Mouse (Mus musculus): ENCODE results near the gene Ndufv3.
"Not testable (repeated sequence)": the region's sequence is repeated elsewhere in the genome, so short reads cannot be mapped to it uniquely, and the experiment has no call there.

Ndufv3 gene

DNA sequence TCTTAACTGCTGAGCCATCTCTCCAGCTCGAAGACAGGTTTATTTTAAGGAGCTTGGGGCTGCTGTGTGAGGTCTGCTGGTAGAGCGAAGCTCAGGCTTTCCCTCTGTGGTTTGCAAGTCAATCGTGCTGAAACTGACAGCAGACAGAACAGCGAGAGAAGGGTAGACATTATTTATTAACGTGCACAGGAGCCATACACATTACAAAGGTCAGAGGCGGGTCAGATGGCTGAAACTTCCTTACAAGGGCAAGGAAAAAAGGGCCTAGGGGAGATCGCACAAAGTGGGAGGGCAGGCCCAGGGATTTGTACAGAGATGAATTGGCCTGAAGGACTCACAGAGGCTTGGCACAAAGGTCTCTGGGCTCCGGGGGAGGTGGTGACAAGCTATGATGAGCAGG lies 29.5 kb downstream of the Ndufv3 start:
- intact Hi-C loops (cut with DNase I), result no loop called here

DNA sequence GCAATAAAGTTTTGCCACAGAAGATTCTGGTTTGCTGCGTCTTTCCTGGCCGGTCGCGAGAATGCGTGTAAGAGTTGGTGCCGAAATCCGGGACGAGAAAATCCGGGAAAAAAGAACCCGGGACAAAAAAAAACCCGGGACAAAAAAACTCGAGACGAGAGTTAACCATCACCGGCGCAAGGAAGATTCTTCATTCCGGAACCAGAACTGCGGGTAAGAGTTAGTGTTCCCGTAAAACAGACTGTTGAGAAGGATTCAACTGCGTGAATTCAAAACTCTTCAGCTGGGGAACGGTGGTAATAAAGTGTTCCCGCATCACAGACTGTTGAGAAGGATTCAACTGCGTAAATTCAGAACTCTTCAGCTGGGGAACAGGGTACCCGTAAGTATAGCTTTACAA lies 32.7 kb downstream of the Ndufv3 start:
- intact Hi-C loops (cut with DNase I), result not testable (repeated sequence)

DNA sequence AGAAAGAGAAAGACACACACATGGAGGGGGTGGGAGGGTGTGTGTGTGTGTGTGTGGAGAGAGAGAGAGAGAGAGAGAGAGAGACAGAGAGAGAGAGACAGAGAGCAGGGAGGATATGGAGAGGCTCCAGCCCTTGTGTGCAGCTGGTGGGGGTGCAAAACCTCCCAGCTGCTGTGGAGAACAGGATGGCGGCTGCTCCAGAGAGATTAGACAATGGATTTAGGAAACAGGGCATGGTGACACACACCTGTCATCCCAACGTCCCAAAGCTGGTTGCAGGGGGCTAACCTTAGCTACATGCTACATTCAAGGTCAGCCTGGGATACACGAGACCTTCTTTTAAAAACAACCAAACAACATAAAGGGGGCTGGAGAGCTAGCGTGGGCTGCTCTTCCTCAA lies 36.3 kb downstream of the Ndufv3 start:
- intact Hi-C loops (cut with DNase I), result no loop called here

DNA sequence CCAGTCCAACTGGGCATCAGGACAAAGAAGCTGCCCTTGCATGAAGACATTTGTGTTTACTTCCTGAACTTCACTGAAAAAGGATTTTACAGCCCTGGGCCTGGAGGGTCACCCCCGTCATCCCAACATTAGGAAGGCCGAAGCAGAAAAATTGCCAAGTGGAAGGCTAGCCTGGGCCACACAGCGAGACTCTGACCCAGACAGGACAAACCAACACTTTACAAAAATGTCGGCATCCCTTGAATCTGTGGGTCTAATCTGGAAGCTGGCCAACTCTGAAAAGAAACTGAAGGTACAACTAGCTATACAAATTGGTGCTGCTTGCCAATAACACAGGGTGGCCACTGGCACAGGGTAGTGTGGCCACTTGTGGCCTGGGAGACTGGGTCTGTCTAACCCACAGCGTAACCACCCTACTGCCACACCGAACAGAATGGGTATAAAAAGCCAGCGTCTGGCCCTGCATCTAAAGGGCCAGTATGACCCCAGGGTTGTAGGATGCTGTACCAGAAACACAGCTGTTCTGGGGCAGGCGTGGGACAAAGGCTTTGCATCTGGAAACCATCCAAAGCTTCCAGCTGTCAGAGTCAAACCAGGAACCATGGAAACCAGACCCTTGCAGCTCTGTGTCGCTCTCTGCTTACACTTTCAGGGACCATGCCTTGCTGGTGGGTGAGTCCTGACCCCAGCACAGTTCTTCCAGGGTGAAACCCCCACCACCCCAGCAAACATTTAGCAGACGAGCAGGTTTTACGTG lies 37.4 kb downstream of the Ndufv3 start:
- intact Hi-C loops (cut with DNase I), result no loop called here

DNA sequence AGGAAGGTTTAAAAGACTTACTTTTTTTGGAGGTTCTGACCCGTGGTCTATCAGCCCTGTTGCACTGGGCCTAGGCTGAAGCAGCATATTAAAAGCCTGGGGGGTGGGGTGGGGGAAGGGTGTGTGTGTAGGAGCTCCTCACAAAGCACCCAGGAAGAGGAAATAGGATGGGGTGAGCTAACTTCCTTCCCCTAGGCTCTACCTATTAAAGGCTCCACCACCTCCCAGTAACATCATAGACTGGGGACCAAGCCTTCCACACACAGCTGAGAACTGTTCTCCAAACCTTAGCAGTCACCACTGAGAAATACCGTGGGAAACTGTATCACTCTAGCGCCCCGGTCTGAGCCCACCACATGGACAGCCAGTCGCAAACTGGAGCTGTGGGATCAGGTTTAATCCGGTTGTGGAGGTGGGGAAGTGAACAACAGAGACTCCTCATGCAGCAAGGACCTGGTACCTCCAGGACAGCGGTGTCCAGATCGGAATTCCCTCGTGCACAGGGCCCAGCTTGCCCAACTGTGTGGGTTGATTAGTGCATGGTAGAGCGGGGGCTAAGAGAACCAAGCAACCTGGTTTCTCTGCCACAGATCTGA lies 38.1 kb downstream of the Ndufv3 start:
- intact Hi-C loops (cut with DNase I), result no loop called here

DNA sequence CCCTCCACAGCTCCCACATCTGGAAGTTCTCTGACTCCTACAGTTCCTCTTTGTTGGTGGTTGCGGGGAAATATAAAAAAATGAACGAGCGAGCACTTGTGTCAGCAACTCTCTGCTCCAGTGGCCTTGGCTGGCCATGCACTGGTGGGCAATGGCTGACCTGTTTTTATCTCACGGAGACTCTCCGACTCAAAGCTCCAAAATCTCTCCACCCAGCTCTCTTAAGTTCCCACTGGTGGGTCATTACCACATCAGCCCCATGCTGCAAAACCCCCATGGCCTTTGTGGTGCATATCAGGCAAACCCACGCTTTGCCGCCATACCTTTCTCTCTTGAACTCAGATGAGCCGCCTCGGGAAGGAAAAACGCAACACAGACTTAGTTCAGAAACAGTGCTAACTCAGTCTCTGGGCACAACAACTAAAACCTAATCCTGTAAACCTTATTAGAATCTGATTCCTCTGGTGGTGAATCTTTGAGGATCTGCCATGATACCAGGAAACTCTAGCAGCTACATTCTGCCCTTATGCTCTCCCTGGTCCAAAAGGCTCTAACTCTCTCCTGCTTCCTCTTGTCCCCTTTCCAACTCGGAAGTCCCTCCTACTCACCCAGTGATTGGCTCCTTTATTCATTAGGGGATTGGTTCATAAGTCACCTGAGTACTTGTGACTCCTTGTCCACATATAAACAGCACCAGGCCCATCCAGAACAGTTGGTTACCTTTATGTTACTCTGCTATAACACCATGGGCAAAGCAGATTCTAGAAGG lies 39.3 kb downstream of the Ndufv3 start:
- intact Hi-C loops (cut with DNase I), result no loop called here

DNA sequence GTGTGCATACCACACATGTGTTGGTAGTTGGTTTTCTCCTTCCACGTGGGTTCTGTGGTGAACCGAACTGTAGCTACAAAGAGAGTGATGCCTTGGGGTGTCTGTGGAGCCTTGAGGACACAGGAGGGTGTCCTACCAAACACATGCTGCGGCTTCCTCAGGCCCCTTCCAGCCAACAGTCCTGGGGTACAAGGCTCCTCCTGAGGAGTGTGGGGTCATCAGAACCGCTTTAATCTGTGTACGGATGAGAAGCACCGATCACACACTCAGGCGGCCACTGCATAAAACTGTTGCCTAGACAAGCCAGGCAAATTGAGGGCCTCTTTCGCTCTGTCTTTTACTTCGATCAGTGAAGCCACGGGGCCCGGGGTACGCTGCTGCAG lies 43.7 kb downstream of the Ndufv3 start:
- intact Hi-C loops (cut with DNase I), result no loop called here

DNA sequence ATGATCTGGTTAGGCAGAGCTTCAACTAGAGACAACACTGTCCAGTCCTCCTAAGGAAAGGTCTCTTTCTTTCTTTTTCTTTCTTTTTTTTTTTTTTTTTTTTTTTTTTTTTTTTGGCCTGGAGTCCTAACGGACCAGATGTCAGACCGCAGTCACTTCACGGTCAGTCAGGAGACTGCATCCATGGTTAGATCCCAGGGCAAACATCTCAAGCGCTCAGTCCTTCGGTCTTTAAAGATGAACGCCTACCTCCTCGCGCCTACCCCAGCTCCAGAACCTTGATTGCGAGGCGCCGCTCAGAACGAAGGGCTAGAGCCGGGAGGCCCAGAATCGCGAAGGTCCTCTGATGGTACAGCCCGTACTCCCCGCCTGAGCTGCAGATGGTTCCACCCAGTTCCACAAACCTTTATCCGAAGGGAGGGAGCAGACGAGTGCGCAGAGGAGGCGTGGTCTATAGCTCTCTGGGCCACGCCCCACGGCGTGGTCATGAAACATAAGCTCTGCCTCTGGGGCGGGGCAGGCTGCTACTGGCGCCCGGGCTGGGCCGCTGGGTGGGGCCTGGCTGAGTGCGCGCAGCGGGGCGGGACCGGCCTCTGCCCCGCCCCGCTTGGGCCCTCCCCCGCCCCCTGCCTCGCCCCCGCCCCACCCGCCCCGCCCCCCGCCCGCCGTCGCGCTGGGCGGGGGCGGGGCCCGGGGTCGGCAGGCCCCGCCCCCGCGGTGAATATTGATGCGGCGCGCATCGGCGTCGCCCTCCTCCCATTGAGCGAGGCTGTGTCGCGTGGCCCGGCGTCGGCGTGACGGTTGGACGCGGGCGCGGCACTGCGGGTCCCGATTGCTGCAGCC lies 44.3 kb downstream of the Ndufv3 start, which contains the start of gene Pknox1:
Gene Pknox1, plus strand, starts transcription at position 720 of the 843 bp plus-strand sequence.
- intact Hi-C loops (cut with DNase I), result no loop called here

DNA sequence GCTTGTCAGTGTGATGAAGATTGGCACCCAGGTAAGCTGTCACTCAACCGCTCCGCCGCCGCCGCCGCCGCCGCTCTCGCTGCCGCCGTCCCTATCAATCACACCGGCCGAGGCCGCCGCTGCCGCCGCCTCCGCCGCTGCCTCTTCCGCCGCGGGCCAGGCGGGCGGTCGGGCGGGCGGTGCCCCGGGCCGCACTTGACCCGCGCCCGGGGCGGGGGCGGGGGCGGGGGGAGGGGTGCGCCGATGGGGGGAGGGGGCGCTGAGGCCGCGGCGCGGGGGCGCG lies 44.9 kb downstream of the Ndufv3 start:
- intact Hi-C loops (cut with DNase I), result loop anchor here (5.0 kb wide), 1 partner anchor 47 kb away; the partner anchor contains the start of gene Wdr4

DNA sequence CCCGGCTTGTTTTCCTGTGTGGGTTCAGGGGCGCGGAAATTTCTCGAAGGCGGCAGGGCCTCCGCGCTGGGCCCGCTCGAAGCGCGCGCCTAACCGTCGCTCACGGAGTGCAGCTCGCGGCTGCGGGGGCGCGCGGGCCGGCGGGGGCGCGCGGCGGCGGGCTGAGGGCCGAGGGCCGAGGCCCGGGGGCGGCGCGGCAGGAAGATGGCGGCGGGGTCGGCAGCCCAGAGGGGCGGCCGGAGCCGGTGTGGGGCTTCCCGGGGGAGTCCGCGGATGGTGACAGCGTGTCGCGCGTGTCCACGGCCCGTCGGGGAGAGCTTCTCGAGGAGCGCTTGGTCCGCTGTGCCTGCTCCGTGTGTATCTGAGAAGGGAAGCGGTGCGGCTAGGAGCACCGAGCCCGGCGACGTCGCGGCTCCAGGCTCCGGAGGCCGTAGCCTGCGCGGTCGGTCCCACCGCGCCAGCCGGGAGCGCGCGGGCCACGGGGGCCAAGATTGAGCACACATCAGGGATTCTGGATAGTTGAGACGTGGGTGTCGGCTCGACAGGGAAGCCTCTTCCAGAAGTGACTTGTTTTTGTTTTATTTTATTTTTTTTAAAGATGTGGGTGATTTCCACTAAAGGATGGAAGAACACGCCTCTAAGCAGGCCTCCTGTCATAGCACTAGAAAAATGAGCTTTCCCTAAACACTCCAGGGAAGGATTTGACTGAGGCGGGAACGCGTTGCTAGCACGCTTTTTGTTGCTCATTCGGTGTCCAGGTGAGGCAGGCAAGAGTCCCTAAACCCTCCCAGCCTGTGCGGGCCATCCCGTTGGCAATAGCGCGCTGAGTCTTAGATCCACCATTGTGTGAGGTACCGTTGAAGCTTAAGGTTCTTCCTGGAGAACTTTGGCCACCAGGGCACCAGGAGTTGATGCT lies 45.5 kb downstream of the Ndufv3 start:
- intact Hi-C loops (cut with DNase I), result loop anchor here (5.0 kb wide), 1 partner anchor 48 kb away; the partner anchor contains the start of gene Wdr4

DNA sequence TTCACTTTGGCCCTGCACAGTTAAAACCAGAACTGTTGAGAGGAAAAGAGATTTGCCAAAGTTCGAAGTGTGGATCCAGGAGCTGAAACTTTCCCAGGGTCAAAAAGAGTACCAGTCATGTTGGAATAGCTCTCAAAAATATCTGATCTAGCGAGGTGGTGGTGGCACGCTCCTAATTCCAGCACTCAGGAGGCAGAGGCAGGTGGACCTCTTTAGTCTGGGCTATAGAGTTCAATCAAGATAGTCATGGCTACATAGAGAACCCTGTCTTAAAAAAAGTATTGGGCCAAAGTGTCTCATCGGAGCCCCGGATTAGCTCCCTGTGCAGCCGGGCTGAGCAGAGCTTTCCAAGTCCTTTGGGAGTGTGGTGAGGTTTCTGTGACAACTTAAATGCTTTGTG lies 46.4 kb downstream of the Ndufv3 start:
- intact Hi-C loops (cut with DNase I), result loop anchor here (5.0 kb wide), 1 partner anchor 49 kb away; the partner anchor contains the start of gene Wdr4

DNA sequence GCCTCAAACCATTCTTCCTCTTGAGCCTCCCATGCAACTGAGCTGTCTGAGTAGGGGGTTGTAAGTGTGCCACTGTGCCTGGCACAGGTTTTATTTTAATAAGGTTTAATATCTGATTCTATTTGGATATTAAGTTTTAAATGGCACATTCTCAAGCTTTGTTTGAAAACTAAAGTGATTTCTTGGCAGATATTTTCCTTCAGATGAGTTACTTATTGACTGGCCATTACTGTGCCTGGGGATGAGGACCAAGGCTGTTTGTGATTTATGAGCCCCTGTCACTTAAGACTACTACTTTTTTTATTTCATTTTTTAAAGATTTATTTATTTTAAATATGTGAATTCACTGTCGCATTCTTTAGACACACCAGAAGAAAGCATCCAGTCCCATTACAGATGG lies 49.8 kb downstream of the Ndufv3 start:
- intact Hi-C loops (cut with DNase I), result loop anchor here (5.0 kb wide), 1 partner anchor 52 kb away; the partner anchor contains the start of gene Wdr4

DNA sequence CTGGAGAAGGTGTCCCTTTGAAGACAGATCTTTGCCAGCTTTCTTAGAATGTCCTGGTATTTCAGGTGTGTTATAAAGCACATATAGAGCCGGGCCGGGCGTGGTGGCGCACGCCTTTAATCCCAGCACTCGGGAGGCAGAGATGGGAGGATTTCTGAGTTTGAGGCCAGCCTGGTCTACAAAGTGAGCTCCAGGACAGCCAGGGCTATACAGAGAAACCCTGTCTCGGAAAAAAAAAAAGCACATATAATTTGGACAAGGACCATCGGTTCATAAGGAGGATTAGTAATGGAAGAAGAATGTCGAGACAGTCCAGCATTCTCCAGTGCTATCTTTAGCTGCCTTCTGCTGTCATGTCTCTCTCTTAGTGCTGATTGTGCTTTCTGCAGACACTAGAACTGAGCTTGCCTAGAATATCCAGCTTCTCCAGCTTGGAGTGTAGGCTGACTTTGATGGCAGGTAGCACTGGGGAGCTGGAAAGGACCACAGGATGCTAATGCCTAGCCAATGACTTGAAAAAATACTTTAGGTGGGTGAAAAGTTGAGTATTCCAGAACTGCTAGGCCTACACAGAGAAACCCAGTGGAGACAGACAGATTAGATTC lies 50.5 kb downstream of the Ndufv3 start:
- intact Hi-C loops (cut with DNase I), result no loop called here

DNA sequence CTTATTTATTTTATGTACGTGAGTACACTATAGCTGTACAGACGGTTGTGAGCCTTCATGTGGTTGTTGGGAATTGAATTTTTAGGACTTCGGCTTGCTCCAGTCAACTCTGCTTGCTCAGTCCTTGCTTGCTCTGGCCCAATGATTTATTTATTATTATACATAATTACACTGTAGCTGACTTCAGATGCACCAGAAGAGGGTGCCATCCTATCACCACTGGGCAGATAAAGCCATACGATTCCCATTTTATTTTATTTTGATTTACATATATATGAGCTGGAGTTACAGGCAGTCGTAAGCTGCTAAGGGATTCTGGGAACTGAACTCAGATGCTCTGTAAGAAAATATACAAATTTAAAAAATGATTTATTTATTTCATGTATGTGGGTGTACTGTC lies 51.8 kb downstream of the Ndufv3 start:
- intact Hi-C loops (cut with DNase I), result no loop called here

DNA sequence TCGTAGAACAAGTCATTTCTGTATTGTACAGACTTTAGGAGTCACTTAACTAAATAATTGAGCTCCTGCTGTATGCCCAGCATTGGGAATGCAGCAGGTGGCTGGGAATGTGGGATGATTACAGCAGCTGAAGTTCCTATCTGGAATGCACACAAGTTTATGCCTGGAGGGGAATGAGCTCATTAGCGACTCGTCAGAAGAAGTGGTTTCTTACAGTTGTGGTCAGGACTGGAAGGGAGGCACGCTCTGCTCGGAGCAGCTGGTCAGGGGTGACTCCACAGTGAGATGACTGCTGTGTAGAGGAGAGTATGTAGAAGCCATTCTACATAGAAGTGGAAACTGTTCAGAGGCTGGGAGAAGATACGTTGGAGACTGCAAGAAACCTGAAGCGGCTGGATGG lies 54.7 kb downstream of the Ndufv3 start:
- intact Hi-C loops (cut with DNase I), result no loop called here

DNA sequence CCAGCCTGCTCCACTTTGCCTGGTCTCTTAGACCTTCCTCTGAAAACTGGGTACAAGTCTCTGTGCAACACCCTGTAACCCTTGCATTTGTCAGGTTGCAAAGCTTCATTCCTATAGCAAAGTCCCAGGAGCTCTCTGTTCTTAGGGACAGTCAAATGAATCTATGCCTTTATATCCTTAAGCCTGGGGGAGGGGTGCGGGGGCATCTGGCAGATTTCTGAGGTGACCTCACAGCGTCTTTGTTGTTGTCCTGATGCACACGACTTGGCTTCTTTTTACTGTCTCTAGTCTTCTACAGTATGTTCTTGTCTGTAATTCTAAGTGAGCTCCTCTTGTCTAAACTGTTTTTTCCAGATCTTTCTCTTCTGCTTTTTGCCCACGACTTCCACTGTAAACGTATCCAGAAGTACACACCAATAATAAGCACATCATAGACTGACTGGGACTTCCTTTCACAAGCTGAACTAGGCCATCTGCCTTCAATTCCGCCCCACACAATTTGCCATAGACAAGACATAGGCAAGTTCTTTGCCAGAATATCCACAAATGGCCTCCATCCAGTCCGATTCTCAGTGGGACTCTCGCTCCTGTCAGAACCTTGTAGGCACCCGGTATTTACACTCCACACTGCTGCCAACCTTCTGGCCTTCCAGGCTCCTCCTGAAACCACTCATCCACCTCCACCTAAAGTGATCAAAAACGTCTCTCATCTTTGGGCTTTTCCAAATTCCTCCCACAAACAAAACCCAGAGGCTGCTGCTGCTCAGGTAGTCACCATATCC lies 56.7 kb downstream of the Ndufv3 start:
- intact Hi-C loops (cut with DNase I), result no loop called here

DNA sequence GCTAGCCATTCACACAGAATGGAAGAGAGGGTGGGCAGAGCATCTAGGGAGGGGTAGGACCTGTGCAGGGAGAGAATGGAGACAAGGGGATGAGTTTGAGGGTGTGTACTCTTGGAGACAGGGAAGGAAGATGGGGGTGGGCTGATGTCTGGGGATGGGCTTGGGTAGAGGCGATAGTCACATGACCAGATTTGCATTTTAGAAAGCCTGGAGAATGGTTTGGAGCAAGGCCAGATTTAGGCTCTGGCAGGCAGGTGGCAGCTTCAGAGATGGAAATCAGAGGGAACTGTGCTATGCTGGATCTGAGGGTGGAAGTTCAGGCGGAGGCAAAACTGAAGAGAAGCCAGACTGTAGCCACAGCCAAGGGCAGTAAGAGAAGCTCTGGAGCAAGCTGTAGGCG lies 60.4 kb downstream of the Ndufv3 start:
- intact Hi-C loops (cut with DNase I), result no loop called here
